Mouse (Mus musculus): ENCODE results near the gene Brd2. TPM values are rescaled to one million over a fixed set of nuclear protein-coding genes. Genes with fewer than 3 reads are reported as not detected.

Brd2 gene
- polyA plus RNA-seq, 1 experiment from 2014 or later = 98.5 TPM

- Histone ChIP-seq H3K9ac (ENCODE audit: low read depth, low read length) (no peak overlapping the region), H3K36me3 (ENCODE audit: control insufficient read depth, insufficient read depth, low read length) (peaks cover 32% of the 10 kb centered on the region), H3K9me3 (ENCODE audit: control insufficient read depth, low read length) (peaks cover 2% of the 10 kb centered on the region; the same call in 1 of the 2 replicates), H3K27ac (ENCODE audit: low read depth, low read length) (peak overlapping the region; percentile 29; the same call in 1 of the 2 replicates), H3K4me1 (ENCODE audit: control insufficient read depth, insufficient read depth, low read depth, low read length) (no peaks in the 10 kb centered on the region; the same call in 1 of the 2 replicates), H3K4me3 (ENCODE audit: low read length) (no peak overlapping the region), H3K27me3 (replicated peaks; ENCODE audit: control insufficient read depth, insufficient read depth, low read length) (no peaks in the 10 kb centered on the region), H3K4me2 (ENCODE audit: low read length) (no peak overlapping the region)
- ATAC-seq = peak; percentile 52
- WGBS = 79% methylated on average over 14 of the region's 14 CpGs
Observed at GRCm38 (mm10) chr17:34109038-34109805, 13.2 kb downstream of the Brd2 start.

- H3K4me1 ChIP-seq (ENCODE audit: control insufficient read depth, insufficient read depth, low read depth, low read length) = no peaks in the 10 kb centered on the region; the same call in 1 of the 2 replicates
- peaks cover 2% of the 10 kb centered on the region; the same call in 1 of the 2 replicates for H3K9me3 ChIP-seq (ENCODE audit: control insufficient read depth, low read length)
- H3K4me3 ChIP-seq (ENCODE audit: low read length) = no peak overlapping the region
- H3K36me3 ChIP-seq (ENCODE audit: control insufficient read depth, insufficient read depth, low read length) = peaks cover 25% of the 10 kb centered on the region
- H3K27me3 ChIP-seq (replicated peaks; ENCODE audit: control insufficient read depth, insufficient read depth, low read length) = no peaks in the 10 kb centered on the region
- no peak overlapping the region for H3K27ac ChIP-seq (ENCODE audit: low read depth, low read length)
- ATAC-seq = no peak
- 82% methylated on average over 5 of the region's 6 CpGs for WGBS
- no peak overlapping the region for H3K9ac ChIP-seq (ENCODE audit: low read depth, low read length)
- H3K4me2 ChIP-seq (ENCODE audit: low read length) = no peak overlapping the region
Observed at GRCm38 (mm10) chr17:34108460-34108859, 14.0 kb downstream of the Brd2 start.

GRCm38 (mm10) chr17:34107109-34107867 is 15.1 kb downstream of the Brd2 start:
- peaks cover 13% of the 10 kb centered on the region for H3K36me3 ChIP-seq (ENCODE audit: control insufficient read depth, insufficient read depth, low read length)
- no peaks in the 10 kb centered on the region for H3K27me3 ChIP-seq (replicated peaks; ENCODE audit: control insufficient read depth, insufficient read depth, low read length)
- H3K9me3 ChIP-seq (ENCODE audit: control insufficient read depth, low read length) = peaks cover 2% of the 10 kb centered on the region; the same call in 1 of the 2 replicates
- ATAC-seq = no peak
- 82% methylated on average over 7 of the region's 7 CpGs for WGBS
- no peak overlapping the region for H3K9ac ChIP-seq (ENCODE audit: low read depth, low read length)
- H3K4me1 ChIP-seq (ENCODE audit: control insufficient read depth, insufficient read depth, low read depth, low read length) = no peaks in the 10 kb centered on the region; the same call in 1 of the 2 replicates
- no peak overlapping the region for H3K27ac ChIP-seq (ENCODE audit: low read depth, low read length)
- no peak overlapping the region for H3K4me3 ChIP-seq (ENCODE audit: low read length)
- H3K4me2 ChIP-seq (ENCODE audit: low read length) = no peak overlapping the region

- H3K4me2 ChIP-seq (ENCODE audit: low read length) = no peak overlapping the region
- H3K27me3 ChIP-seq (replicated peaks; ENCODE audit: control insufficient read depth, insufficient read depth, low read length) = no peaks in the 10 kb centered on the region
- 89% methylated on average over 7 of the region's 7 CpGs for WGBS
- H3K9ac ChIP-seq (ENCODE audit: low read depth, low read length) = no peak overlapping the region
- H3K4me3 ChIP-seq (ENCODE audit: low read length) = no peak overlapping the region
- ATAC-seq = no peak
- peaks cover 6% of the 10 kb centered on the region for H3K36me3 ChIP-seq (ENCODE audit: control insufficient read depth, insufficient read depth, low read length)
- H3K4me1 ChIP-seq (ENCODE audit: control insufficient read depth, insufficient read depth, low read depth, low read length) = peaks cover 2% of the 10 kb centered on the region
- H3K9me3 ChIP-seq (ENCODE audit: control insufficient read depth, low read length) = peaks cover 2% of the 10 kb centered on the region; the same call in 1 of the 2 replicates
- no peak overlapping the region for H3K27ac ChIP-seq (ENCODE audit: low read depth, low read length)
Observed at GRCm38 (mm10) chr17:34106555-34106954, 15.9 kb downstream of the Brd2 start.

GRCm38 (mm10) chr17:34104804-34105203 is 17.6 kb downstream of the Brd2 start:
- no peaks in the 10 kb centered on the region for H3K27me3 ChIP-seq (replicated peaks; ENCODE audit: control insufficient read depth, insufficient read depth, low read length)
- H3K9ac ChIP-seq (ENCODE audit: low read depth, low read length) = no peak overlapping the region
- no peak overlapping the region for H3K27ac ChIP-seq (ENCODE audit: low read depth, low read length)
- ATAC-seq = no peak
- peaks cover 2% of the 10 kb centered on the region for H3K4me1 ChIP-seq (ENCODE audit: control insufficient read depth, insufficient read depth, low read depth, low read length)
- H3K4me3 ChIP-seq (ENCODE audit: low read length) = no peak overlapping the region
- no peak overlapping the region for H3K4me2 ChIP-seq (ENCODE audit: low read length)
- peaks cover 2% of the 10 kb centered on the region; the same call in 1 of the 2 replicates for H3K9me3 ChIP-seq (ENCODE audit: control insufficient read depth, low read length)
- H3K36me3 ChIP-seq (ENCODE audit: control insufficient read depth, insufficient read depth, low read length) = no peaks in the 10 kb centered on the region; the same call in 1 of the 2 replicates
- WGBS = 89% methylated on average over 9 of the region's 9 CpGs

GRCm38 (mm10) chr17:34102831-34103230 is 19.6 kb downstream of the Brd2 start:
- Histone ChIP-seq H3K27ac (ENCODE audit: low read depth, low read length) (no peak overlapping the region), H3K4me1 (ENCODE audit: control insufficient read depth, insufficient read depth, low read depth, low read length) (peaks cover 2% of the 10 kb centered on the region; the same call in 1 of the 2 replicates), H3K36me3 (ENCODE audit: control insufficient read depth, insufficient read depth, low read length) (no peaks in the 10 kb centered on the region), H3K9me3 (ENCODE audit: control insufficient read depth, low read length) (peaks cover 2% of the 10 kb centered on the region; the same call in 1 of the 2 replicates), H3K4me3 (ENCODE audit: low read length) (no peak overlapping the region), H3K4me2 (ENCODE audit: low read length) (no peak overlapping the region), H3K27me3 (replicated peaks; ENCODE audit: control insufficient read depth, insufficient read depth, low read length) (no peaks in the 10 kb centered on the region), H3K9ac (ENCODE audit: low read depth, low read length) (no peak overlapping the region)
- 83% methylated on average over 6 of the region's 6 CpGs for WGBS
- ATAC-seq = no peak

- Histone ChIP-seq H3K4me1 (ENCODE audit: control insufficient read depth, insufficient read depth, low read depth, low read length) (peaks cover 2% of the 10 kb centered on the region; the same call in 1 of the 2 replicates), H3K27me3 (replicated peaks; ENCODE audit: control insufficient read depth, insufficient read depth, low read length) (no peaks in the 10 kb centered on the region), H3K4me2 (ENCODE audit: low read length) (peak overlapping the region; percentile 48), H3K9ac (ENCODE audit: low read depth, low read length) (no peak overlapping the region), H3K36me3 (ENCODE audit: control insufficient read depth, insufficient read depth, low read length) (no peaks in the 10 kb centered on the region), H3K27ac (ENCODE audit: low read depth, low read length) (no peak overlapping the region), H3K9me3 (ENCODE audit: control insufficient read depth, low read length) (peaks cover 2% of the 10 kb centered on the region; the same call in 1 of the 2 replicates), H3K4me3 (ENCODE audit: low read length) (peak overlapping the region; percentile 17; the same call in 1 of the 2 replicates)
- 7% methylated on average over 12 of the region's 12 CpGs for WGBS
- peak; percentile 85 for ATAC-seq
Observed at GRCm38 (mm10) chr17:34101604-34102032, 20.8 kb downstream of the Brd2 start.

- Histone ChIP-seq H3K36me3 (ENCODE audit: control insufficient read depth, insufficient read depth, low read length) (no peaks in the 10 kb centered on the region), H3K4me3 (ENCODE audit: low read length) (no peak overlapping the region)
- ATAC-seq = peak; percentile 6; the same call in 1 of the 2 replicates
Observed at GRCm38 (mm10) chr17:34101185-34101584, 21.2 kb downstream of the Brd2 start.

GRCm38 (mm10) chr17:34099531-34099930 is 22.9 kb downstream of the Brd2 start:
- Histone ChIP-seq H3K27ac (ENCODE audit: low read depth, low read length) (no peak overlapping the region), H3K36me3 (ENCODE audit: control insufficient read depth, insufficient read depth, low read length) (no peaks in the 10 kb centered on the region), H3K4me3 (ENCODE audit: low read length) (no peak overlapping the region), H3K27me3 (replicated peaks; ENCODE audit: control insufficient read depth, insufficient read depth, low read length) (no peaks in the 10 kb centered on the region), H3K9me3 (ENCODE audit: control insufficient read depth, low read length) (no peaks in the 10 kb centered on the region), H3K9ac (ENCODE audit: low read depth, low read length) (no peak overlapping the region), H3K4me1 (ENCODE audit: control insufficient read depth, insufficient read depth, low read depth, low read length) (peaks cover 2% of the 10 kb centered on the region; the same call in 1 of the 2 replicates), H3K4me2 (ENCODE audit: low read length) (no peak overlapping the region)
- 44% methylated on average over 5 of the region's 5 CpGs for WGBS
- no peak for ATAC-seq

More at GRCm38 (mm10) chr17:34101185-34101584, 21.2 kb downstream of the Brd2 start:
- H3K9ac ChIP-seq (ENCODE audit: low read depth, low read length) = no peak overlapping the region
- WGBS = 32% methylated on average over 5 of the region's 5 CpGs
- H3K4me2 ChIP-seq (ENCODE audit: low read length) = no peak overlapping the region; the same call in 1 of the 2 replicates
- H3K4me1 ChIP-seq (ENCODE audit: control insufficient read depth, insufficient read depth, low read depth, low read length) = peaks cover 2% of the 10 kb centered on the region; the same call in 1 of the 2 replicates
- no peaks in the 10 kb centered on the region for H3K27me3 ChIP-seq (replicated peaks; ENCODE audit: control insufficient read depth, insufficient read depth, low read length)
- H3K27ac ChIP-seq (ENCODE audit: low read depth, low read length) = no peak overlapping the region
- peaks cover 2% of the 10 kb centered on the region; the same call in 1 of the 2 replicates for H3K9me3 ChIP-seq (ENCODE audit: control insufficient read depth, low read length)

Measured in hindbrain, embryonic 16.5 days (tissue).